Comparison of ENCODE assay signal across 13 mouse cellular contexts in the genomic region with DNA sequence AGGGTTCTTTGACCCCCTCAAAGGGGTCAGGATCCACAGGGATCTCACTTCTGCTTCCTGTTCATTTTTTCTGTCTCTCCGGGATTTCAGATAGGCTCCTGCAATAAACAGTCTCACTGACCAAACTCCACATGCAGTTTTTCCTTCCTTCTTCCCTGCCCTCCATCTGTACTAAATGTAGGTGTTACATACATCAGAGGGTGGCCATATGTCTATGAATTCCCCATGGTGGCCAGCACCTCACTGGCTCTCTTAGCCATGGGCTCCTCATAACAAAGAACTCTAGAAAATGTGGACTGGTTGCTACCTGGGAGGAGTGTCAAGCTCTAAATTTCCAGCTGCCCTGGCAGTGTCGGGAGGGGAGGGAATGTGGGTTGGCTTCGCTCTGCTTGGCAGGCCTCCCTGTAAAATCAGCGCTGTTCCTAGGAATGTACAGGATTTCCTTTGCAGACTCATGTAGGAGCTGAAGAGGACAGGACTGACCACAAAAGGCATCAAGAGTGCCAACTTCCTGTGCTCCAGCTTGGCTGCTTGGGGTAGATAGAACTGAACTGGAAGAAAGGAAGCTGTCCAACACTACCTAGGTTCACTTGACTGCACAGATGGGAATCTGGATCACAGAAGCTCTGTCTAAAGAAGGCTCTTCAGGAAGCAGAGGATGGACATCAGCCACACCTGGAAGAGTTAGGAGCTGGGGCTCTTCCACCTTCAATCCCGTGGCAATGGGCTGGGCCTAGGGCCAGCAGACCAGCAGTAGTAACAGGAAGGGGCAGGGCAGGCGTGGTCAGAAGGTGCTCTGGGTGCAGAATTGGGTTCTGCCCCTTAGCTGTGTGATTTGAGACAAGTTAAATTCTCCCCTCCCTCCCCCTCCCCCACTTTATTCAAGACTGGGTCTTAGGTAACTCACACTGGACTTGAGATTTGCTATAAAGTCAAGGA. TPM values are rescaled to one million over a fixed set of nuclear protein-coding genes. Genes with fewer than 3 reads are reported as not detected.
DNase-seq lines count a peak whose midpoint lies in the region; ATAC-seq and TF ChIP-seq lines count a peak whose summit lies in the region.
"Had no signal": no experiment of that assay in that cellular context is flagged by ENCODE, and none has a peak within 500 bp of the region (broad histone marks: within the 10 kb centered on the region; RNA-seq: fewer than 3 reads in every experiment).

No protein-coding gene starts in this region.

- H3K27me3 ChIP-seq in embryonic facial prominence, embryonic 10.5 days (replicated peaks; ENCODE audit: low read depth, poor library complexity, severe bottlenecking), result no peaks in the 10 kb centered on the region
- no peaks in the 10 kb centered on the region for H3K27me3 ChIP-seq in liver, postnatal 0 days (ENCODE audit: insufficient read depth, low read length)
- H3K27me3 ChIP-seq: midbrain, embryonic 15.5 days; stomach, embryonic 15.5 days had no signal

- no peaks in the 10 kb centered on the region for H3K36me3 ChIP-seq in embryonic facial prominence, embryonic 10.5 days (replicated peaks)
- H3K36me3 ChIP-seq in liver, postnatal 0 days (replicated peaks; ENCODE audit: insufficient read depth, low read length), result no peaks in the 10 kb centered on the region
- H3K36me3 ChIP-seq: midbrain, embryonic 15.5 days; stomach, embryonic 15.5 days had no signal

- 83% methylated on average over 6 of the region's 6 CpGs for WGBS in embryonic facial prominence, embryonic 10.5 days
- 52% methylated on average over 6 of the region's 6 CpGs for WGBS in liver, postnatal 0 days (ENCODE audit: insufficient replicate concordance)

- H3K9me3 ChIP-seq in embryonic facial prominence, embryonic 10.5 days, result no peaks in the 10 kb centered on the region
- H3K9me3 ChIP-seq in liver, postnatal 0 days (ENCODE audit: low read length), result no peaks in the 10 kb centered on the region
- H3K9me3 ChIP-seq: midbrain, embryonic 15.5 days; stomach, embryonic 15.5 days had no signal

- H3K9ac ChIP-seq in liver, postnatal 0 days (replicated peaks), result no peak overlapping the region
- H3K9ac ChIP-seq: liver, embryonic 14.5 days; midbrain, embryonic 15.5 days; stomach, embryonic 15.5 days had no signal

- DNase-seq in kidney, adult 9 months, result peak; percentile 15
- no peak for DNase-seq in kidney, adult 8-10 months
- DNase-seq in embryonic facial prominence, embryonic 10.5 days (ENCODE audit: low spot score), result no peak
- DNase-seq in kidney, postnatal 14 days, result peak; percentile 51
- DNase-seq in lung, postnatal 4 days, result peak; percentile 57 to 76
- DNase-seq in embryo, embryonic 10 days (ENCODE audit: low spot score), result no peak
- DNase-seq in liver, postnatal 0 days, result no peak
- DNase-seq: layer of hippocampus, postnatal 36 days; right cerebral cortex, postnatal 14 days had no signal

- no peak overlapping the region for H3K4me3 ChIP-seq in embryonic facial prominence, embryonic 10.5 days
- no peak overlapping the region for H3K4me3 ChIP-seq in liver, postnatal 0 days (ENCODE audit: low read depth, low read length)
- H3K4me3 ChIP-seq: midbrain, embryonic 15.5 days; stomach, embryonic 15.5 days had no signal

- H3K4me1 ChIP-seq in embryonic facial prominence, embryonic 10.5 days, result peaks cover 12% of the 10 kb centered on the region
- no peaks in the 10 kb centered on the region for H3K4me1 ChIP-seq in liver, postnatal 0 days (ENCODE audit: insufficient read depth)
- H3K4me1 ChIP-seq: midbrain, embryonic 15.5 days had no signal

- ATAC-seq in liver, postnatal 0 days, result no peak
- ATAC-seq: midbrain, embryonic 15.5 days had no signal

- H3K27ac ChIP-seq in embryonic facial prominence, embryonic 10.5 days (replicated peaks), result peak overlapping the region; percentile 19; the same call in 1 of the 2 replicates
- H3K27ac ChIP-seq in liver, postnatal 0 days (ENCODE audit: low read depth), result no peak overlapping the region
- H3K27ac ChIP-seq: liver, embryonic 14.5 days; midbrain, embryonic 15.5 days; stomach, embryonic 15.5 days had no signal

- H3K4me2 ChIP-seq in liver, postnatal 0 days (ENCODE audit: low read depth, low read length), result no peak overlapping the region
- H3K4me2 ChIP-seq: midbrain, embryonic 15.5 days; stomach, embryonic 15.5 days had no signal

- TF ChIP-seq EP300 in liver, postnatal 0 days (IDR thresholded peaks at IDR 0.05; ENCODE audit: low read depth), result no peak

- TF ChIP-seq CTCF in liver, postnatal 0 days (IDR thresholded peaks at IDR 0.05; ENCODE audit: low read depth), result no peak

RNA-seq across cellular contexts. Expression of gene Tmem212, which starts 14.0 kb away (rescaled TPM):
- not detected in 2 replicates for polyA plus RNA-seq in embryonic facial prominence, embryonic 10.5 days (2016; fragmentation: Nextera tagmentation; extraction: Ambion mirVana)
- polyA plus RNA-seq in liver, postnatal 0 days (2015; fragmentation: Nextera tagmentation; extraction: Ambion mirVana), result 0.21 and 0.26 TPM in 2 replicates
- polyA plus RNA-seq: intestine, embryonic 14.5 days; liver, embryonic 14.5 days; stomach, embryonic 15.5 days had no signal

RNA-seq across cellular contexts. Expression of gene Pld1, which starts 56.3 kb away (rescaled TPM):
- polyA plus RNA-seq in embryonic facial prominence, embryonic 10.5 days (2016; fragmentation: Nextera tagmentation; extraction: Ambion mirVana), result 2.0 and 2.3 TPM in 2 replicates
- 4.9 and 5.1 TPM in 2 replicates for polyA plus RNA-seq in liver, postnatal 0 days (2015; fragmentation: Nextera tagmentation; extraction: Ambion mirVana)

Comparison
In these comparisons a context has a peak if more than half of its experiments do, and no peak if none do; other contexts are left out.
1. DNase-seq: peak in kidney, adult 9 months (single experiment), kidney, postnatal 14 days (single experiment) and lung, postnatal 4 days (2 of 2); none in kidney, adult 8-10 months (0 of 2), embryonic facial prominence, embryonic 10.5 days (single experiment), embryo, embryonic 10 days (single experiment) and liver, postnatal 0 days (single experiment).